Mouse (Mus musculus): ENCODE measurements around the gene BC003965.

The BC003965 gene

GRCm38 (mm10) chr17:25184129-25184691 is at the start of gene BC003965:
BC003965 (plus strand) TSS chr17:25184554.
- peak; percentile 98 for DNase-seq (ENCODE audit: low spot score)

- DNase-seq (ENCODE audit: low spot score): no peak
Observed at GRCm38 (mm10) chr17:25135622-25136021, 48.7 kb upstream of the BC003965 start.

- no peak for DNase-seq (ENCODE audit: low spot score)
Observed at GRCm38 (mm10) chr17:25138803-25139202, 45.6 kb upstream of the BC003965 start.

GRCm38 (mm10) chr17:25139960-25140359 is 44.4 kb upstream of the BC003965 start:
- no peak for DNase-seq (ENCODE audit: low spot score)

- DNase-seq (ENCODE audit: low spot score): no peak
Observed at GRCm38 (mm10) chr17:25162161-25162560, 22.2 kb upstream of the BC003965 start, which contains the start of gene Ccdc154. Ccdc154 (plus strand) TSS chr17:25162461.

- DNase-seq (ENCODE audit: low spot score): no peak
Observed at GRCm38 (mm10) chr17:25163387-25163786, 21.0 kb upstream of the BC003965 start.

- no peak for DNase-seq (ENCODE audit: low spot score)
Observed at GRCm38 (mm10) chr17:25164770-25165169, 19.6 kb upstream of the BC003965 start.

- DNase-seq (ENCODE audit: low spot score): no peak
Observed at GRCm38 (mm10) chr17:25165970-25166671, 18.2 kb upstream of the BC003965 start.

GRCm38 (mm10) chr17:25169706-25170105 is 14.6 kb upstream of the BC003965 start:
- DNase-seq (ENCODE audit: low spot score): no peak

GRCm38 (mm10) chr17:25172558-25172957 is 11.8 kb upstream of the BC003965 start:
- DNase-seq (ENCODE audit: low spot score): no peak

- no peak for DNase-seq (ENCODE audit: low spot score)
Observed at GRCm38 (mm10) chr17:25175411-25175810, 8.9 kb upstream of the BC003965 start, which contains the start of gene Gm38655. Gm38655 (minus strand) TSS chr17:25175471.

- no peak for DNase-seq (ENCODE audit: low spot score)
Observed at GRCm38 (mm10) chr17:25183232-25183631, 1.1 kb upstream of the BC003965 start.

GRCm38 (mm10) chr17:25184961-25185360 is 607 bp downstream of the BC003965 start:
- DNase-seq (ENCODE audit: low spot score): no peak

GRCm38 (mm10) chr17:25187784-25188149 is 3.4 kb downstream of the BC003965 start:
- no peak for DNase-seq (ENCODE audit: low spot score)

- no peak for DNase-seq (ENCODE audit: low spot score)
Observed at GRCm38 (mm10) chr17:25188150-25189031, 4.0 kb downstream of the BC003965 start, which contains the start of gene Unkl. Unkl (plus strand) TSS chr17:25188397.

GRCm38 (mm10) chr17:25189091-25189490 is 4.7 kb downstream of the BC003965 start:
- DNase-seq (ENCODE audit: low spot score): no peak

GRCm38 (mm10) chr17:25202401-25202800 is 18.0 kb downstream of the BC003965 start:
- no peak for DNase-seq (ENCODE audit: low spot score)

- DNase-seq (ENCODE audit: low spot score): no peak
Observed at GRCm38 (mm10) chr17:25210006-25210405, 25.7 kb downstream of the BC003965 start.

GRCm38 (mm10) chr17:25210680-25211466 is 26.5 kb downstream of the BC003965 start:
- DNase-seq (ENCODE audit: low spot score): no peak

GRCm38 (mm10) chr17:25211705-25212104 is 27.4 kb downstream of the BC003965 start:
- no peak for DNase-seq (ENCODE audit: low spot score)

GRCm38 (mm10) chr17:25215431-25215830 is 31.1 kb downstream of the BC003965 start:
- no peak for DNase-seq (ENCODE audit: low spot score)

- DNase-seq (ENCODE audit: low spot score): no peak
Observed at GRCm38 (mm10) chr17:25218967-25219366, 34.6 kb downstream of the BC003965 start.

All from urinary bladder, postnatal 10 days (tissue).